Mouse (Mus musculus) left cerebral cortex, postnatal 14 days (tissue): ENCODE measurements at regions not wholly inside any gene's neighbourhood (a gene's known extent, or its start where the extent isn't known, plus 50 kb on each side); places are given as distances from the start of the nearest gene placed in this dataset.
"Not testable (repeated sequence)": the region's sequence is repeated elsewhere in the genome, so short reads cannot be mapped to it uniquely, and the experiment has no call there.

ENCODE experiments used
- DNase-seq, 2 experiments: peaks; one replicate each; pipeline ENCODE4 v3.0.0; 2021 to 2022; ENCODE audit warnings: low spot score in 2 of 2, mixed read lengths in 1 of 2
- intact Hi-C: fragments of 180-260 bp; cut with DNase I; formaldehyde crosslinking; loops from one replicate; pipeline ENCODE4 v1.15.1; 2025

DNA sequence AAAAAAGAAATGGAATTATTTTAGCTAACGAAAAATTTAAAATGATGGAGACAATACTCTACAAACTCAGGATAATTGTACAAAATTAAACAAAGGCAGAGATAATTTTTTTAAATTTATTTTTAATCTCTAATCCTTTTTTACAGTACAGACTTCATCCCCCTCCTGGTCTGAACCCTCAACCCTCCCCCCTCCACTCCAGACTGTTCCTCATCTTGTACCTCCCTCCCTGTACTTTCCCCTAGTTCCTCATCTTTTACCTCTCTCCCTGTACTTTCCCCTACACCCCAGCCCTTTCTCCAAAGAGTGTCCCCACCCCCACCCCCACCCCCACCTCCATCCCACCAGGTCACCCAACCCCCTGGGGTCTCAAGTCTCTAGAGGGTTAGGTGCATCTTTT, 249.0 kb upstream of the Tusc1 start:
- DNase-seq: no peak
- intact Hi-C loops: no loop called here

DNA sequence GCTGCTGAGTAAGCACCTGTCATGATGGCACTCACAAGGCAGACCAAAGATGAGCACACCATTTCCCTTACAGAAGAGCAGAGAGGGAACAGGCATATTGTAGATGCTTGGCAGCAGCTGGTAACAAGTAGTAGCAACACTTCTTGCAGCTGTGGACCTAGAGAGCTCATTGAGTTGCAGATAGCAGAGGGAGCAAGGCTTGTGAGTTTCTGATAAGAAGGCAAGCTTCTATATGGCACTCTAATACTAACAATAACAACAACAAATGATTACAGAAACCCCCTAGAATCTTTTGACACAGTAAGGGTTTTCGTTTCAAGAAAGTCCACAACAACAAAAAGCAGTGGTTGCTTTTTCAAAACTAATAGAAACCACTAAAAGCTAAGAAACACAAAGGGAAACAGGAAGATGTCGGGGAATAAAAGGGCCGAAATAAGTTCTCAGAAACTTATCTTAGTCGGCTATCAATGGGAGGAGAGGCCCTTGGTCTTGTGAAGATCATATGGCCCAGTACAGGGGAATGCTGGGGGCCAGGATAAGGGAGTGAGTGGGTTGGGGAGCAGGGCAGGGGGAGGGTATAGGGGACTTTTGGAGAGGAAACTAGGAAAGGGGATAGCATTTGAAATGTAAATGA, 248.5 kb upstream of the Tusc1 start:
- intact Hi-C loops: no loop called here
- no peak for DNase-seq

DNA sequence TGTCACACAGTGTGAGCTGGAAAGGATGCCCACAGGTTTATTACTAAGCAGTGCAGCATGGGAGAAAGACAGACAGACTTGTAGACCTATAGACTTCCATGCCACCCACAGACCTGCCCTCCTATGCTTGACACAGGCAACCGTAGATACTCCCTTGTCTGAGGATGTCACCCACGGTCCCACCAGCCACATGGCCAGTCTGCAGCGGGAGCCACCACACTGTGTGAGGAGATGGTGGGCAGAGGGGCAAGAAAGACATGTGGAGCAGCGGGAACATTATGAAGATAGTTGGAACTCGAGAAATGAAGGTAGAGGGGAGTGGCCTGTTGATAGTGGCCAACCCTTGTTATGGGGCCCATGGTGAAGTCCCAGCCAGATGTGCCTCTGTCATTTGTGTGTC, 244.0 kb upstream of the Tusc1 start:
- intact Hi-C loops: no loop called here
- DNase-seq: no peak

DNA sequence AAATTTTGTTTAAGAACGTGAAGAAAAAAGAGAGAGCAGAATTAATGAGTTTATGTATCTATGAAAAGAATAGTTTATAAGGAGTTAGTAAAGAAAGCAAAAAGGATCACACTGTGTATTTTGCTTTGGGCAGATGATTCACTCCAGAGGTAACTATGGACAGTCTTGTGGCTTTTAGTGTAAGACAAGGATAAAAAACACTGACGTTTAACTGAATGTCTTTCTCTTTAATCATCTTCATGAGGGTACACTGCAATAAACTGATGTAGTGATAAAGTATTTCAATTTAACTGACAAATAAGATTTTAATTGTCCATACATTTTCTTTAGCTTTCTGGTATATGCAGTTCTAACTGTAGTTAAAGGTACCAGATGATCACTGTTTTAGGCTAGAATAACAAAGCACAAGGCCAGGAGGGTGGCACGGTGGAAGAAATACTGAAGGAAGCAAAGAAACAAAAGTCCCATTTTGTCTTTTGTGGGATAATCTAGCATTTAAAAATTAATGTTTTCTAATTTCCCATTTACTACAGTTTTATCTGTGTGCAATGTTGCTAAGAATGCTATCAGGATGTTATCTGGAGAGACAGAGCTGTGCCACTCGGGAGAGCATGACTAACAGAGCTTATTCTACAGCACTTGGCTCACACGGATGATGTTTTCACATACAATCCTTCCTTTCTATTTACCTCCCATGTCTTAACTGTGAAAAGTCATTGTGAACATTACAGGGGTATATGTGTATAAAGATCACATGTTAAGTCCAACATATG, 232.4 kb upstream of the Tusc1 start:
- intact Hi-C loops: no loop called here
- no peak for DNase-seq

DNA sequence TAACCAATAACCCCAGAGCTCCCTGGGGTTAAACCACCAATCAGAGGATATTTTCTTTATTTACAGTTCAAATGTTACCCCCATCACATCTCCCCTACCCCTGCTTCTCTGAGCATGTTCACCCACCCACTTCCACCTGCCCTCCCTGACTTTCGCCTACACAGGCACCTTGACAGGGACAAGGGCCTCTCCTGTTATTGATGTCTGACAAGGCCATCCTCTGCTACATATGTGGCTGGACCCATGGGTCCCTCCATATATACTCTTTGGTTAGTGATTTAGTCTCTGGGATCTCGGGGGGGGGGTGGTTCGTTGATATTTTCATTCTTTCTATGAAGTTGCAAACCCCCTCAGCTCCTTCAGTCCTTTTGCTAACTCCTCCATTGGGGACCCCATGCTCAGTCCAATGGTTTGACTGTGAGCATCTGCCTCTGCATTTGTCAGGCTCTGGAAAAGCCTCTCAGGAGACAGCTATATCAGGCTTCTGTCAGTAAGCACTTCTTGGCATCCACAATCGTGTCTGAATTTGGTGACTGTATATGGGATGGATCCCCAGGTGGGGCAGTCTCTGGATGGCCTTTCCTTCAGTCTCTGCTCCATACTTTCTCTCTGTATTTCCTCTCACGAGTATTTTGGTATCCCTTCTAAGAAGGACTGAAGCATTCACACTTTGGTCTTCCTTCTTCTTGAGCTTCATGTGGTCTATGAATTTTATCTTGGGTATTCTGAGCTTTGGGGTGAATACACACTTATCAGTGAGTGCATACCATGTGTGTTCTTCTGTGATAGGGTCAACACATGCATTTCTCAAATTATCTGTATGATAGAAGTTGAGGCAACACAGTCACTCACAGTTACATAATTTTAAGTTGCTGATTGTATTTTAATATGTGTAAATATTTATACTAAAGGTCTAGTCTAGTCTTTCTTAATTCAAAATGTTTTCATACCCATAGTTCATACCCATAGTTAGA, 220.8 kb upstream of the Tusc1 start:
- intact Hi-C loops: no loop called here
- DNase-seq: no peak

DNA sequence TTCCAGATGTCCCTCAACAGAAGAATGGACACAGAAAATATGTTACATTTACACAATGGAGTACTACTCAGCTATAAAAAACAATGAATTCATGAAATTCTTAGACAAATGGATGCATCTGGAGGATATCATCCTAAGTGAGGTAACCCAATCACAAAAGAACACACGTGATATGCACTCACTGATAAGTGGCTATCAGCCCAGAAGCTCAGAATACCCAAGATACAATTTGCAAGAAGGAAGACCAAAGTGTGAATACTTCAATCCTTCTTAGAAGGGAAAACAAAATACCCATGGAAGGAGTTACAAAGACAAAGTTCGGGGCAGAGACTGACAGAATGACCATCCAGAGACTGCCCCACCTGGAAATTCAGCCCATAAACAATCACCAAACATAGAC, 219.9 kb upstream of the Tusc1 start:
- DNase-seq, intact Hi-C loops: not testable (repeated sequence)

DNA sequence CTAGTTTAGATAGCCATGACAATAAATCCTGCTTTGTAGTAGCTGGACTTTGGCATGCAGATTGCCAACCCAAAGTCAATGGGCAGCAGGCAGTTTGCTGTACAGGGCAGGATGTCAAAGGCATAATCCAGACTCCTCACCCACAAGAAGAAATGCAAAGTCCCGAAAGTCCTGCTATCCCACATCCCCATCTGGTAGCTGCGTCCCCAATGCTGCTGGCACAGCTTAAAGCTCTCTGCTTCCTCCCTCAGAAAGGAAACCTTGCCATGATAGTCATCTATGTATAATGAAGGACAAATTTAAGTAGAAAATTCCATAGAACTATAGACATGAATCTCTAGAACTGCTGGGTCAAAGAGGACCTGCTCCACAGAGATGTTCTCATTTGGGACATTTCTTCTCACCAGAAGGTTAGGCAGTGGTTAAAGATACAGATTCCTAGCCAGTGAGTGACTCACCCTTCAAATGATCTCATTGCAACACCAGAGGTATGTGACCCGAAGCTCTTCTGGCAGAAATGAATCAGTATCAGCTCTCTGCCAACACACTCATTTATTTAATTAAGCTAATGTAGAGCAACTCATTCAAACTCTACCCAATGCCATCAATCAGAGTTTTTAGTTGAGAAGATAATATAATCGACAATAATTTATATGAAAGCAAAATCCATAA, 217.3 kb upstream of the Tusc1 start:
- intact Hi-C loops: no loop called here
- no peak for DNase-seq

DNA sequence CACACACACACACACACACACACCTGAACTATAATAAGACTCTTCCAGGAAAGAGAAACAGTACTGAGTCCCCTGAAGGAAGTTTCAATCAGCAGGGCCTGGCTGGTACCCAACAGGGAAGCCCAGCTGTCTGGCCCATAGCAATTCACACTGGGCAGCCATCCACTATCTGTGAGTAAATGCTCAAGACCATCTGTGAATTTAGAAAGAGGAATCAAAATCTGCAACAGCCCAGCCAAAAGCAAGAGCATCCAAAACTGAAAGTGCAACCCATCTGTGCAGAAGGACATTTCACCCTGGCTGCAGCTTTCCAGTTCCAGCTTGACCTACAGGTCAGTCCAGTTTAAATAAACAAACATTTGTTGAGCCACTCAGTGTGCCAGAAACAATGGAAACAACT, 215.8 kb upstream of the Tusc1 start:
- intact Hi-C loops: no loop called here

DNA sequence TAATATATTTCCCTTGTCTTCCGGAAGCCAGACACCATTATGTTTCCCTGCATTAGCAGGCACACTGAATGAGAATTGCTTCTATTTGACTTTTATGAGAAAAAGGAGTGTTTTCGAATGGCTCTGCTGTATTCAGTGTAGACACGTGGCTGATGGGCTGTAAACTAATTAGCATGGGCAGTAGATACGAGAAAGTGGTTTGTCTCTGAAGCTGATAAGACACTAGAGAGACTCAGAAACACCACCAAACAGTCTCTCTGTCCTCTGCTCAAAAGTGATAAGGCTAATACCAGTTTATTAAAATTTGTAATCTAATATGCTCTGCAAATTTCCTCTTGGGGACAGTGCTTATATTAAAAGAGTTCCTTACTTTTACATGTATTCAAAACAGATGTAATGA, 205.3 kb upstream of the Tusc1 start:
- intact Hi-C loops: no loop called here
- DNase-seq: no peak

More for the DNA sequence above, 215.8 kb upstream of the Tusc1 start:
- DNase-seq: peak; percentile 54 to 64

DNA sequence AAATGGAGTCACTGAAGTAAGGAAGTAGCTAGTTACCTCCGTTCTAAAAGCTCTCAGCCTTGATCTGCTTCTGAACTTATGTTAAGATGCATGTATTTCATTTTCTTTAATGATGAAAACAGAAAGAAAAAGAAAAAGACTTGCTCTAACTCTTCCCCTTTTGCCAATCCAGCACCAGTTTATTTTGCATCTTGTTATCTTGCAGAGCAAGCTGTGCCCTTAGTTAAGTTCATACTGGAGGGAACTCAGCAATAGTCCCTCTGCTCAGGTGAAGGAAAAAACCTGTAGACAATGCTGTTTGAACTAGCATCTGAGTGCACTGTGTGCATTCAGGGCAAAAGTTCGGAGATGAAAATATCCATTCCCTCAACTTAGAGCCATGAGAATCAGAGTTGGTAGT, 192.1 kb upstream of the Tusc1 start:
- intact Hi-C loops: no loop called here
- no peak for DNase-seq

DNA sequence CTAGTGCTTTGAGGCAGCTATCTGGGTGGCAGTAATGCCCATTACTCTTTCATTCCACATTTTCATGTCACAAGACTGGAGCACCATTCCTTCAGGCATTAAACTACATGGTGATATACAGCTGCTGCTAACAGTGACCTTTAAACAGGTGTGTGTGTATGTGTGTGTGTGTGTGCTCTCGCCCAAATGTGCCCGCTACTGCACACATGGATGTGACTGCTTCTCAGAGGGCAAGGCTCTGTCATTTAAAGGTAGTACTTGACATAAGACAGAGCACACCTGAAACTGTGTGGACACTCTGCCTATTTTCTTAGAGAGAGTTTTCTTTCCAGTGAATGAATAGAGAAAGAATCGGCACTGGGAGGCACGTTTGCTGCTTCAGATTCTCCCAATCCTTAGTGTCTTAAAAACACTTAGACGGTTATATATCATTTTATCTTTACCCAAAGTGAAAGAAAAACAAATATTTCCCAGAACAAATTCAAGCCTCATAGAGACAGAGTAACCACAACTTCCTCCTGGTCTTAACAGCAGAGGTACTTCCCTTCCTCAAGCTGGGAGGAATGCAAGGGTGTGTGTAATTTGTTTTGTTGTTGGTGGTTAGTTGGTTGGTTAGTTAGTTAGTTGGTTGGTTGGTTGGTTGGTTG, 185.3 kb upstream of the Tusc1 start:
- no peak for DNase-seq
- intact Hi-C loops: no loop called here

DNA sequence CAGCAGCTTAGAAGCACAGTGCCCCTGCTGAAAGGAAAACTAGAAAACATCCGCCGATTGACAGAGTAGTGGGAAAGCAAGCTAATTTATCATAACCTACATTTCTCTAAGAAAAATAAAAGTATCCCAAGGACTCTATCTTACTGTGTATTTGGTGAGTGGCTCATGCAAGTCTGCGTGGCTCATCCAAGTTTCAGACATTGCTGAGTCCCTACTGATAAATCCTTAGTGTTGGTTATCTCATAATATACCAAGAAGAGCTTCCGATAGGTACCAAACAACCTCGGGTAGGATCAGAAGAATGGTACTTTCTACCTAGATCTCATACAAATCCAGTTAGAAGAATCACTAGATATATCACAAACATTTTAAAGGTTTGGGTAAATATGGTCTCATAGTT, 183.6 kb upstream of the Tusc1 start:
- DNase-seq: no peak
- intact Hi-C loops: no loop called here

DNA sequence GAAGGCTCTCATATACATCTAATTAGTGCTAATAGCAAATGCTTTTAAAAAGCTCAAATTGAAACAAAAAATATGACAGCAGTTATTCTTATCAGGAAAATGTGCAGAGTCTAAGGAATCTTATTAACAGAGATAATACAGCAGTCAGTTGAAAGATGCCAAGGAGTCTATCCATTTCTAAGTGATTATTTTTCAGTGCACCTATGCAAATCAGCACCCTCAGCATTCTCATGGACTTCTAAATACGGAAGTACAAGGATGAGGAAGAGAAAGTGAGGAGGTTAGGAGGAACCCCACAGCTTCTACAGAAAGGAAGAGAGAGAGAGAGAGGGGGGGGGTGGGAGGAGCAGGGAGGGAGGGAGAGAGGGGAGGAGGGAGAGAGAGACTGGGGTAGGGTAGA, 175.5 kb upstream of the Tusc1 start:
- no peak for DNase-seq
- intact Hi-C loops: no loop called here

DNA sequence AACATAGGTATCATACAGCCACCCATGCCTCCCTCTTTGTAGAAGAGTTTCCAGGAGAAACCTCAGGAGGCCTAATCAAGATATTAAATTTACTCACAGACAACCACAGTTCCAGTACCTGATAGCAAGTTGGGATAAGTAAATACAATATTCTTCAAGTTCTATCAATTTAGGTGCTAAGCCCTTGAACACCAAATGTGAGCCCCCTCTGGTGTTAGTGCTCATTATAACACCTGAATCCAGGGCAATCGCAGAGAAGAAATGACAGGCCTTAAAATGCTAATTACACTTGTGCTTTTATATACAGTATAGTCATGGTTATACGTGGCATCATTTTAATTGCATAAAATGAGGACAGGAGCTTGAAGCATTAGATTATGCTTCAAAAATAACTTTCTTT, 161.6 kb upstream of the Tusc1 start:
- intact Hi-C loops: no loop called here
- no peak for DNase-seq

DNA sequence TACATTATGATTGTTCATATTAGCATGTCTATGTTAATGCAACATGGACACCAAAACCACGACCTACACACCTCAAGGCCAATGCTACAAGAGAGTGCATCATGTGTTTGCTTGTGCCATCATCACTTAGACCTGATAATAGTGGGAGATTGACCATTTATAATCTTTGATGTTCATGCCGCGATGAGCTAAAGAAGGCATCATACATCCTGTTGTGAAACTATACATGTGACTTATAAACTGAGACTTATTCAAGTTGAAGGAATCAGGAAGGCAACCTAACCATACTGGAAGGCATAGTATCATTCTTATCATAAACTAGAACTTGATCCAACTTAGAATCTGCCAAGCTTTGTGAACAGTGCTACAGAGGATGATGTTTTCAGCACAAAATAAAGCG, 159.0 kb upstream of the Tusc1 start:
- no peak for DNase-seq
- intact Hi-C loops: no loop called here

DNA sequence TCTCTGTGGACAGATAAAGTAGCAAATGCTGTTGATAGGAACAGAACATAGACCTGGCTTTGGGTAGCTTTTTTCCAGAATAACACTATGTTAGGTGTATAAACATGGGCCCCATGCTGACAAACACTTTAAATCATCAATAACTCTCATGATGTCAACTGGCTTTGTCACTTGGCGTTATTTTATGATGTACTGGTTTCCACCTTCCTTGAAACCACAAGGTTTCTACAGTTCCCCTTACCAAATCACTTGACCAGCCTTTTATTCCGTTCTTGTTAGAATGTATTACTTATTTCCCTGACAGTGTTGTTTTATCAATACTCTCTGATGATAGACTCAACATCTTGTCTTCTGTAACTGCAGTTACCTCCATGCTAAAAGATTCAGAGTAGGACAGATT, 158.6 kb upstream of the Tusc1 start:
- no peak for DNase-seq
- intact Hi-C loops: no loop called here

DNA sequence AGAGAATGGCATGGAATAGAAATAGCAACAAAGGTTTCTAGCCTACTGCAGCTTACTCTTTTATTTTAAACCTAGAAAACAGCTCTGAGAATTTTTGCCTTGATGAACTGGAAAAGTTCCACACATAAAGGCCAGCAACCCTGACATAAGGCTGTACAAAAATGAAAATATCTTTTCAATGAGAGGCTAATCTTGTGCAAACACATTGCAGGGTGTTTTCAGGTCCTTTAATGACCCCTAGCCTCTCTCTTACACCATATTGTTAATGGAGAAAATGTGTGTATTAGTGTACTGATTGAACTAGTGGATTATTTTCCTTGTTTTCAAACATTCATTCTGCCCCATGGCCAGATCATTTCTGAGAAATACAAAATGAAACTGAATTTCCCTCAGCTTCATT, 158.0 kb upstream of the Tusc1 start:
- intact Hi-C loops: no loop called here
- DNase-seq: no peak

DNA sequence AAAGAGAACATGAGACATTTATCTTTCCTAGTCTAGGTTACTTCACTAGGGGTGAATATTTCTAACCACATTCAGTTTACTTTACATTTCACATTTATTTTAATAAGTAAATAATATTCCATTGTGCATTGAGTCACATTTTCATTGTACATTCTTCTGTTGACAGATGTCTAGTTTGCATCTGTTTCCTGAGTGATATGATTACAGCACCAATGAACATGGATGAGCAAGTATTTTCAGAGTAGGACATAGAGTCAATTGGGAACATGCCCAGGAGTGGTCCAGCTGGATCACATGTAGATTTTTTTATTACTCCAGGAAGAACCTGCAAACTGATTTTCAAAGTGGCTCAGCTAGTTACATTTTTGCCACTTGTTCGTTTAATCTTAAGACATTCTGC, 153.3 kb upstream of the Tusc1 start:
- intact Hi-C loops: no loop called here
- no peak for DNase-seq

DNA sequence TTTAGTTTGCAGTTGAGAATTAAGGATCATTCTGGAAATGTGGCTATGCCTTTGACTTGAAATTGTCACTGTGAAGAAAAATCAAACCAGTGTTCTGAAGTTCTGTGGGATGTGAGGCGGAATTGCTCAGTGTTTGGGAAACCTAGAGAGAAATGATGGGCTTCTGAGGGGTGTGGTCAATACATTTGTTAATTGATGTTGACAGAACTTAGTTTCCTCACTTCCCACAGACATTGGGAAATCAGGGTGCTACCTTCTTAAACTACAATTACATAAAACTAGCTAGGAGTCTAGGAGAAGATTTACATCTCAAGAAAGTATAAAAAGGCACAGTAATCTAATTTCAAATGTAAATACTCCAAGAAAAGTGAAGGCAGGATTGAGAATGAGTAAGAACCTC, 151.1 kb upstream of the Tusc1 start:
- DNase-seq: no peak
- intact Hi-C loops: no loop called here
